Mouse (Mus musculus) heart, embryonic 10.5 days (tissue): Measurements from ENCODE around the gene Llcfc1. TPM values are rescaled to one million over a fixed set of nuclear protein-coding genes. Genes with fewer than 3 reads are reported as not detected.

Experiments
- DNase-seq: peaks from one replicate; pipeline ENCODE4 v3.0.0-alpha.2; 2017; ENCODE audit warnings: low spot score
- H3K27ac ChIP-seq: fragments of 300-500 bp; sonication (generic); 2 replicates; pipeline ENCODE4 v1.5.1; 2016; ENCODE audit warnings: mild to moderate bottlenecking
- H3K27me3 ChIP-seq: fragments of 300-500 bp; sonication (generic); 2 replicates; pipeline ENCODE4 v1.6.1; 2016; ENCODE audit warnings: mild to moderate bottlenecking; ENCODE audit not compliant: poor library complexity, insufficient read depth, severe bottlenecking
- H3K36me3 ChIP-seq: fragments of 300-500 bp; sonication (generic); 2 replicates; pipeline ENCODE4 v1.6.1; 2016; ENCODE audit warnings: mild to moderate bottlenecking, moderate library complexity
- H3K4me1 ChIP-seq: fragments of 300-500 bp; sonication (generic); 2 replicates; pipeline ENCODE4 v1.6.1; 2016; ENCODE audit warnings: mild to moderate bottlenecking
- H3K4me3 ChIP-seq: fragments of 300-500 bp; sonication (generic); 2 replicates; pipeline ENCODE4 v1.5.1; 2016; ENCODE audit warnings: mild to moderate bottlenecking, moderate library complexity
- H3K9me3 ChIP-seq: fragments of 300-500 bp; sonication (generic); 2 replicates; pipeline ENCODE4 v1.6.1; 2016; ENCODE audit warnings: mild to moderate bottlenecking, moderate library complexity
- WGBS: fragments of 180-500 bp; shearing (Covaris S2); methylation state at CpG from one replicate; pipeline ENCODE4 v1.1.7; 2016; 5-methylcytosine and 5-hydroxymethylcytosine counted together
- polyA plus RNA-seq: library from polyadenylated mRNA; unstranded; fragments of >200 nt; fragmentation: Nextera tagmentation; extraction: Ambion mirVana; gene quantifications from 2 replicates; pipeline ENCODE4 v1.2.1, GENCODE M21; 2016

The Llcfc1 gene
- polyA plus RNA-seq, 1 experiment from 2014 or later: not detected

DNA sequence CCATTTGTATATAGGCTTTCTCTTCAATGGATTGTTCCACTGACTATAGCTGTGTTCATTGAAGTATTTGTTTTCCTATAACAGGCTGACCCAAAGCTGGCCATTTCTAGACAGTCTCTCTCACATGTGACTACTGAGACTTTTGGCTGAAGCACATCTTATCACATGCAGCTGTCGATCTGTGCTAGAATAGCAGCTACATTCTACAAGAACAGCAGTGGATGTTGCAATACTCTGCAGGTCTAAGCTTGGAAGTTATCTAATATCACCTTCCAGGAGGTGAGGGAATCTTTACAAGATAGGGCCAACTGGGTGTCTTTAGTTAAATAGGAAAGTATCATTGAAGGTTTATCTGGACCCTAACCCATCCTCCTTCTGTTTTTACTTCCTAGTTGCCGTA lies 37.2 kb downstream of the Llcfc1 start:
- no peaks in the 10 kb centered on the region for H3K36me3 ChIP-seq
- 77% methylated on average over 2 of the region's 2 CpGs for WGBS

DNA sequence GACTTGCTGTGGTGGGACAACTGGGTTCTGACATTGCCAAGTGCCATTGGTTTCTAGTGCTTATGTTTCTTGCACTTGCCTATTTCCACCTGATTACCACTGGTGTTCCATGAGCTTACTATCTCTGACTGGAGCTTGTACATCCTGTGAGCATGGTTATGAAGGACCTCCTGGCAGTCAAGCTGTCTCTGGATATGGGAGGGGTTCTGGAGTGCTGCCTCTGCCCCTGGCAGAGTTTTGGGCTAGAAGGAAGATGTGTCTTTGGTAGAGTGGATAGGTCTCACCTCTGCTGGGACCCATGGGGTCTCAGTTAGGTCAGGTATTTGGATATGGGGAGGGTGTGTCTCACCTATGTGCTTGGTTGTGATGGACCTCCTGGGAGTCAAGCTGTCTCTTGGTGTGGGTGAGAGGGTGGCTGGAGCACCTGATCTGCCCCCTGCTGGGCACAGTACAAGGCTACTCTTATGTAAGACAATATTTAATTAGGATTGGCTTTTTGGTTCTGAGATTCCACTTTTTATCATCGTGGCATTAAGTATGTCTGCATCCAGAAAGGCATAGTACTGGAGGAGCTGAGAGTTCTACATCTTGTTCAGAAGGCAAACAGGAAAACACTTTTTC lies 43.9 kb downstream of the Llcfc1 start:
- no peaks in the 10 kb centered on the region for H3K4me1 ChIP-seq
- no peaks in the 10 kb centered on the region for H3K36me3 ChIP-seq
- DNase-seq: no peak
- no peaks in the 10 kb centered on the region for H3K9me3 ChIP-seq
- 63% methylated on average over 1 of the region's 1 CpGs for WGBS
- H3K27ac ChIP-seq: no peak overlapping the region
- no peaks in the 10 kb centered on the region for H3K27me3 ChIP-seq
- no peak overlapping the region for H3K4me3 ChIP-seq

More for the DNA sequence above, 37.2 kb downstream of the Llcfc1 start:
- H3K4me1 ChIP-seq: no peaks in the 10 kb centered on the region
- no peaks in the 10 kb centered on the region for H3K27me3 ChIP-seq
- no peak overlapping the region for H3K27ac ChIP-seq
- no peaks in the 10 kb centered on the region for H3K9me3 ChIP-seq
- H3K4me3 ChIP-seq: no peak overlapping the region
- no peak for DNase-seq

DNA sequence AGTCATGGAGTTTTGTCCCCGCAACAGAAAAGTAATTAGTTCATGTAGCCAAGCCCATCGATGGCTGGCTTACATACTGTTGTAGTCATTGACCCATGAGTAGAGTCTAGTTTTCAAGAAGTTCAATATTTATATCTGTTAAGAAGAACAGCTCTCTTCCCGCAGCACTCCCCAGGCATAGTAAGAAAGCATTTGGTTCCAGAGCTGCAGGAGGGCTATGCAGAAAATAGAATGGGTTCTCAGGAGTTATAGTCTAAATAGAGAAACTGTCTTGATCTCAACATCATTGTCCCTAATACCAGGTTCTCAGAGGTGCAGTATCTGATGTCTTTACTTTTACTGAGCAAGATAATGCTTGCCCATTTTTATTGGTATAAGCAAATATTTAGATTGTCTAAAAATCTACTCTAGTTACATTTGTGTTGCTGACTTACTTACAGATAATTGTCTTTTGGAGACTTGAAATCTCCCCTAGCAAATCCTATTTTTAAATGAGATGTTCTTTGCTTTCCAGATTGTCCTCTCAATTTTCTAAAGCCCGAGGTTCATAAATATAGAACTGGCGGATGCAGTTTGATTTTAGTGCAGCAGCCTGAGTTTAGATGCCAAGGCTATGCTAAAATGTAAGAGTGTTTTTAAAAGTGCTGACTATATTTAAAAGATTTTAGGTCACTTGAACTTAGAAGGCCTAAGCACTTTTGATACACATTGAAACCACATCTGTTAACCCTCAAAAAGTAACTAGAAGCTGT lies 50.7 kb downstream of the Llcfc1 start:
- Histone ChIP-seq H3K27ac (no peak overlapping the region), H3K4me1 (no peaks in the 10 kb centered on the region), H3K27me3 (no peaks in the 10 kb centered on the region), H3K4me3 (no peak overlapping the region), H3K9me3 (no peaks in the 10 kb centered on the region), H3K36me3 (no peaks in the 10 kb centered on the region)
- WGBS: 83% methylated on average over 5 of the region's 5 CpGs
- DNase-seq: no peak

Other genes starting within 250 kb of the Llcfc1 start
- gene Gm10334, start 238.3 kb upstream of the Llcfc1 start, polyA plus RNA-seq: not detected in 2 replicates
- not detected in 2 replicates for gene Prss1, start 225.5 kb upstream of the Llcfc1 start, polyA plus RNA-seq
- not detected in 2 replicates for gene Prss2, start 162.6 kb upstream of the Llcfc1 start, polyA plus RNA-seq
- gene Ephb6, start 78.9 kb upstream of the Llcfc1 start, polyA plus RNA-seq: 5.1 and 6.2 TPM in 2 replicates
- 0.11 and 0.41 TPM in 2 replicates for gene Trpv6, start 48.0 kb upstream of the Llcfc1 start, polyA plus RNA-seq
- gene Trpv5, start 3.7 kb upstream of the Llcfc1 start, polyA plus RNA-seq: not detected in 2 replicates
- gene Kel, start 19.9 kb downstream of the Llcfc1 start, polyA plus RNA-seq: 21.0 and 28.3 TPM in 2 replicates
- gene Olfr459, start 90.7 kb downstream of the Llcfc1 start, polyA plus RNA-seq: not detected in 2 replicates
- not detected in 2 replicates for gene Pip, start 163.1 kb downstream of the Llcfc1 start, polyA plus RNA-seq
- not detected in 2 replicates for gene Sval2, start 168.6 kb downstream of the Llcfc1 start, polyA plus RNA-seq